Mouse (Mus musculus) gastrocnemius, postnatal 4 days (tissue): Measurements from ENCODE around the gene Crtc3. TPM values are rescaled to one million over a fixed set of nuclear protein-coding genes. Genes with fewer than 3 reads are reported as not detected.
A peak's percentile ranks its signal among the peaks of the same experiment; 100 is the strongest.

ENCODE experiments used
- DNase-seq, 2 experiments: peaks; one replicate each; pipeline ENCODE4 v3.0.0; 2021 to 2022; ENCODE audit warnings: low spot score in 2 of 2, mixed read lengths in 2 of 2
- total RNA-seq, 2 experiments: library from RNA; stranded (reverse); gene quantifications; 2 replicates each; pipeline ENCODE4 v1.2.3; 2021

Crtc3 gene
- total RNA-seq, 2 experiments from 2014 or later, result 28.7 to 32.1 TPM

DNA sequence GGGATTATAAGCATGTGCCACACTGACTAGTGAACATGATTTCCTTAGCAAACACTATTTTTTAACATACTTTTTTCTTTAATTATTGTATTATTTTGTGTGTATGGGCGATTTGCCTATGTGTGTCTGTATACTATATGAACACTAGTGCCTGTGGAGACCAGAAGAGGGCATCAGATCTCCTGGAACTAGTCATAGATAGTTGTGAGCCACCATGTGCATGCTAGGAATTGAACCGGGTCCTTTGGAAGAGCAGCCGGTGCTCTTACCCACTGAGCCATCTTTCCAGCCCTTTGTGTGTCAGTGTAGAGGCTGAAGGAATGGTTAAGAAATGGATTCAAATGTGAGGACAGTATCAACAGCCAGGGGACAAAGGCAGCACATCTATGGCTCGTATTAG, 82.2 kb downstream of the Crtc3 start:
- DNase-seq, result no peak

DNA sequence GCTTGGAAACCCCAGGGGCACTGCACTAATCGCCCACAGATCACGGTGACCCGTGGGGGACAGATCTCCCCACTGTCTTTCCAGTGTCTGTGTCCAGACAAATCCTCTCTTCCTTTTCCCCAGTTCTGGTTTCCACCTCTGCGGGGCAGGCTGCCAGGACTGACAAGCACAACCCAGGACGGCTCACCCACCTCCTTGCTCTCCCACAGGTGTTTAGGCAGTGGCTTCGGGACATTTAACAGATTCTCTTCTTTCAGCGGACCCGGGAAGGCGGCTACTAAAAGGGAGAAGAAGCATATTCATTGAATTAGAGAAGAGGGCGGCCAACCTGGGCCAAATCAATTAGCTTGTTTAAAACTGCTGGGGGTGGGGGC, 83.1 kb downstream of the Crtc3 start:
- DNase-seq, result no peak

GRCm38 (mm10) chr7:80604908-80605556, 83.6 kb downstream of the Crtc3 start:
- no peak for DNase-seq

DNA sequence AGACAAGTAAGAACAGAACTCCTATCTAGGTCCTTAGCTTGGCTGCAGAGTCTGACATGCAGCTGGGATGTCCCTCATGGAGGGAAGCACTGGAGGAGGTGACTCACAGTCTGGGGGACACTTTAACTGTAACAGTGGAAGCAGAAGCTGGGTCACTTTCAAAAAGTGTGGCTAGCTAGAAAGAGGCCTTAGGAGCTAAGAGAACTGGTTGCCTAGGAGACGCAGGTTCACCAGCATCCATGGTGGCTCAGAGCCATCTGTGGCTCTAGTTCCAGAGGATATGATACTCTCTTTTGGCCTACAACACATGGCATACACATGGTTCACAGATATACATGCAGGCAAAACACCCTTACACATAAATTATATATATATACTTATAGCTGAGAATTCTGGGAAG, 86.1 kb downstream of the Crtc3 start:
- DNase-seq, result no peak

DNA sequence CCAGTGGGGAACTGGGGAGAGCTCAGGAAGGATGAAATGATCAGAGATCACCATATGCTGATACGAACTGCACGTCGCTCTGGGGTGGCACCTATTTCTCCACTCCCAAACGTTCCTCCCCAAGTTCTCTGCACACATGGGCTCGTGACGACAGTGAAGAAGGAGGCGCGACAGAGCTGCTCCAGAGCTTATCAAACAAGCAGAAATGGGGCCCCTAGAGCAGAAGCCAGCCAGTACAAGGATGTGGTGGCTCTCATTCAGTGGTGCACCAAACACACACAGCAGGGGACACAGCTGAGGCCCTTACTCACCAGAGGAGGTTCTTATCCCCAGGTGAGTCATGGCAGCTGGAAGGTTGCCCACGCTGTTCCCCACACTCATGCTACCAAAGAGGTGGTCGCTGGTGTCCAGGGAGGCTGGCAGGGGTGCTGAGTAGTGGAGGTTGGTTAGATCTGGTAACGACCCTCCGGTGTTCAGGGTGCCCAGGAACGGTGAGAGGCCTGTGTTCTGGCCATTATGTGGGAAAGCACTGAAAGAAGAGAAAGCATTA, 90.2 kb downstream of the Crtc3 start:
- no peak for DNase-seq

DNA sequence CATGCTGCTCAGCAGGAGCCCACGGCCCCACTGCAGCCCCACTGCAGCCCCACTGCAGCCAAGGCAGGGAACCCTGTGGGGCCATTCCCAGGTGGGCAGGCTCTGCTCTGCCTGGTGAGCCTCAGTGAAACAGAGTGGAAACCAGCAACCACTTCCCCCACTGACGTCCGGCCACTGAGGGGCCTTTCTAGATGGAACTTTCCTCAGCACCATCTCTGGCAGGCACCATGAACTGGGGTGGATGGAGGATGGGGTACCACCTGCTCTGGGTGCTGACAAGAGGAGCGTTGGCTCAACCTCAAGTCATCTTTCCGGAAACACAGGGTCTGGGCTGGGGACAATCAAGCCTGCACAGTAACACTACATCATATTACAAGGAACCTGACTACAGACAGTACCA, 90.8 kb downstream of the Crtc3 start:
- no peak for DNase-seq

DNA sequence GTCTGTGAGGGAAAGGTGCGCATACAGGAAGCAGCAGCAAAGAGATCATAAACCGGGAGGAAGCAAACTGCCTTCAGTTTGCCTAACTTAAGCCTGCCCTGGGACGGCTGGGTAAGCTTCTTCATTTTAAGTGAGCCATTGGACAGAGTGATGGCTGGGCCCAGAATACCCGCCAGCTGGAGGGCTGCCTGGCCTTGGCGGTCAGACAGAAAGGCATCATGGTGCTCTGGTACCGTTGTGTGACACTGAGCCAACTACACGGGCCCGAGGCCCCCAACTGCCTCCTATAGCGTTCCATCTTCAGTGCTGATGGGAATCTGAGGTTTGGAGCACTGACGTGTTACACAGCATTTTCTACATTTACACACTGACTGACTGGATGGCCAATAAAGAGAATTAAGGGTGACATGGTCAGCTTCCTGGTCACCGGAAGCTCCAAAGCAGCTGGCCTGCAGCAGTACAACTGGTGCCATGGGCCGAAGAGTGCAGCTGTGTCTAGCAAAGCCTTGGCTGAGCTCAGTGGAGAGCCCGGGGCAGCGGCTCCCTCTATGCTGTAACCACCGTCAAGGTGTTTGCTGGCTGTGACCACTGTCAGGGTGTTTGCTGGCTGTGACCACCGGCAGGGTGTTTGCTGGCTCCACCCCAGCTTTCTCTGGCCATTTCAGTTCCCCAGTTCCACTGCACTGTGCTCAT, 99.5 kb downstream of the Crtc3 start:
- peak in 1 of 2 experiments; percentile 42 for DNase-seq

DNA sequence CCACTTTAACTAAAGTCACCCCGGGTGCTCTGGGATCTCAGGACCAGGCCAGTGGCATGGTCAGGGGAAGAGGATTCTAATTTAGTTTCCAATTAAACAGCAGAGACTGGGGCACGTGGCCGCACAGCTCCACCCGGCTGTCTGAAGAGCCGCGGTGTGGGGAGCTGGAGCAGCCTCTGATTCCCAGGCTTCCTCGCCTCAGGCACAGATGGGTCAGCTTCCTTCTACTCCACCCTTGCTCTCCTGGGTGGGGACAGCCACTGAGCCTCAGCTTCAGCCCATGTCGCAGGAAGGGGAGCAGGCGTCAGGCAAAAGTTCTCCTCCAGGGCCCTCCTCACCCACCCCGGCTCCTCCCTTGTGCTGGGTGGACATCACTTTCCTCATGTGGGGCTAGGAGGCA, 101.0 kb downstream of the Crtc3 start:
- no peak for DNase-seq

- no peak for DNase-seq
These were observed 101.7 kb downstream of the Crtc3 start for GRCm38 (mm10) chr7:80586681-80587660.

DNA sequence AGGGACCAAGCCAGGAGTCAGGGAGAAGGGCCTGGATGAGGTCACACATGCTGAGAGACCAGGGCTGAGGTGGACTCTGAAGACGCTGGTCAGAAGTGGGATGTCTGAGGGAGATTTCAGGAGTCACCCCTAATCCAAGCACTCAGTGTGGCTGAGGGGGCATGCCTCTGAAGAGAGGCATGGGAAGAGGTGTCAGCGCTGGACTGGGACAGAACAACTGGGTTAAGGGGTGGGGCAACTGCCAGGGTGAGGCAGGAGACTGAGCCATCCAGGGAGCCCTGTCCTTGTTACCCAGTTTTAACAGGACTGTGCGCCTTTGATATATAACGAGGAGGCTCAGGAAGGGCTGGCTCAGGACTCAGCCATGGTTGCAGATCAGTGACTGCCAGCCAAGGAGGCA, 102.5 kb downstream of the Crtc3 start:
- no peak for DNase-seq

GRCm38 (mm10) chr7:80585380-80585779, 103.3 kb downstream of the Crtc3 start:
- no peak for DNase-seq

- DNase-seq, result peak in 1 of 2 experiments; percentile 46
These were observed 104.7 kb downstream of the Crtc3 start for GRCm38 (mm10) chr7:80583981-80584380.

GRCm38 (mm10) chr7:80582821-80583451, 105.7 kb downstream of the Crtc3 start:
- peak in 1 of 2 experiments; percentile 23 for DNase-seq

DNA sequence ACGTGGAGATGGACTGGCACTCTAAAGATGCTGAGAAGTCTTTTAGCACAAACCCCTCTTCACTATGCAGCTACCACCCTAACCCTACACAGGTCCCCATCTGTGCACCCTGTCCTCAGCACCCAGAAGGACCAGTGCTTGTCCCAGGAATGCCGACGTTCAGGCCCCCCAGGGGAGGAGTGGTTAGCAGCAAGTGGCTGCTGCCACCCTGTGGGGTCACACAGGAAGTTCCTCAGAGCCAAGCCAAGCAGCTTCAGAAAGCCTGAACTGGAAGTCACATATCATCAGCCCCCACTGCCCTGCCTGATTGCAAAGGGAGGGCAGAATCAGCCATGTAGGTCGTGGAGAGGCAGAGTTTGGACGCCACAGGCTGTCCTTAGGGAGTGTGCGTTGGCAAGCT, 108.3 kb downstream of the Crtc3 start:
- no peak for DNase-seq

DNA sequence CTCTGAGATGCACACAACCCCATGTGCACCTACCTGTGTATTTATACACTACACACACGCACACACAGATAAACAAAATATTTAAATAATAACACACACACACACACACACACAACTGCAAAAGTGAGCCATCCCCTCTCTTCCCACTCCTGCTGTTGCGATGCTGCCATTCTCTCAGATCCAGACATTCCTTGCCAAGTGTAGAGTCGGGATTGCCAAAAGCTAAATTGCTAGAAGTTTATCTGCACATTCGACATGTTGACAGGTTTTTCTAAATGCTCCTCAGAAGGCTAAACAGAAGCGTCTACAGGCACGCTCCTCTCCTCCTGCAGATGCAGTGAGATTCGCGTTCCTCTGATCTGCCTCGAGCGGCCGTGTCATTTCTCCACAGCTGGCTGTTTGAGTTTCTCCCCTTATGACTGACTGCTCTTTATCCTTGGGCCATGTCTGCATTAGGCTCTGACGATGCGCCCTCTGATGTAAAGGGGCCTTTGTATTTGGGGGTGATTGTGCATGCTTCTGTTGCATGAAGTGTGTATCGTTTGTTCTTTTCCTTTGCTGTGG, 111.2 kb downstream of the Crtc3 start:
- DNase-seq, result no peak

- no peak for DNase-seq
These were observed 112.1 kb downstream of the Crtc3 start for GRCm38 (mm10) chr7:80576626-80577025.

- DNase-seq, result no peak
These were observed 112.9 kb downstream of the Crtc3 start for GRCm38 (mm10) chr7:80575750-80576149.

- DNase-seq, result no peak
These were observed 115.6 kb downstream of the Crtc3 start for GRCm38 (mm10) chr7:80573076-80573475.

GRCm38 (mm10) chr7:80567982-80568381, 120.7 kb downstream of the Crtc3 start:
- DNase-seq, result no peak

GRCm38 (mm10) chr7:80561931-80562330, 126.7 kb downstream of the Crtc3 start:
- DNase-seq, result no peak

GRCm38 (mm10) chr7:80561271-80561670, 127.4 kb downstream of the Crtc3 start:
- DNase-seq, result no peak
